Mouse (Mus musculus): ENCODE measurements around the gene Lrrn1. TPM values are rescaled to one million over a fixed set of nuclear protein-coding genes. Genes with fewer than 3 reads are reported as not detected.

The Lrrn1 gene
- total RNA-seq (2023) = not detected in 2 replicates

DNA sequence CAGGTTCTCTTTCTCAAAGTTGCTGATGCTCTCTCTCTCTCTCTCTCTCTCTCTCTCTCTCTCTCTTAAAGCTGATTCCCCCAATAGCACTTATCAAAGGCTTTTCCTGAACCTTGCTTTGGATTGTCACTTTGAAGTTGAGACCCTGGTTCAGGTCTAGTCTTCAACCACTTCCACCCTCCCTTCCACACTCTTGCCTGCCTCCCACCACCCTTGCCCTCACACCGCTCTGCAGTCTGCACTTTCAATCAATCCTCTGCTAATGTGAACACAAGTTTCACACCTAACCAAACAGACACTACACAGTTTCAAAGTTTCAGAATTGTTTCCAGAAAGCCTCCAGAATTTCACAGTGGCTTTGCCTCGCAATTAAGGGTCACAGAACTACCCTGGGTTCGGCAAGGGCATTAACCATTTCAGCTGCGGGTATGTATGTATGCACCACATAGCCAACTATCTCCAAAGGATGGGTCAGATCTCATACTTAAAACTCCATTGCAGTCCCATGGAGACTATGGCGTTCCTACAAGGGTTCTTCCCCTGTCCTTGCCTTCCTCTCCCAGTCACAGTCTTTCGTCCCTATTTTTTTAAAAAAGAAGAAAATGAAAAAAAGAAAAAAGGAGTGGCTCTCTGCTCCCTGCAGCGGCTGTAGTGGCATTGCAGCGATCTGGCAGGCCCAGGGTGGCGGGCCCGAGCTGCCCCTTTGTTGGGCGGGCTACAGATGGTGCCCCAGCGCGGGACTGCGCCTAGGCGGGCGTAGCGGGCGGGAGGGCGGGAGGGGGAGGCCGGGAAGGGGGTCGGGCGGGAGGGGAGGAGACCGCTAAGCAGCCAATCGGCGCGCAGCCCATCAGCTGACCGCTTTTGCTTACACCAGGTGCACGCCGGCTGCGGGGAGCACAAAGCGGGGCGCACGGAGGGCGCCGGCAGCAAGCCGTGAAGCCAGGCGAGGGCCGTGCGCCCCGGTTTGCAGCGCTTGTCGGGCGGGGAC, at the start of gene Lrrn1:
Lrrn1 (plus strand) TSS at position 892 of the 988 bp plus-strand sequence.

